Mouse (Mus musculus) ES-E14 (cell line): ENCODE results near the gene Hormad2.

ENCODE experiments used
- CHD2 ChIP-seq: IDR thresholded peaks from 2 replicates; pipeline ENCODE4 v1.6.1; 2014; ENCODE audit warnings: mild to moderate bottlenecking, low read depth, low read length, inconsistent platforms
- HCFC1 ChIP-seq: IDR thresholded peaks from 2 replicates; pipeline ENCODE4 v1.6.1; 2012; ENCODE audit warnings: low read length, inconsistent platforms, borderline replicate concordance; ENCODE audit not compliant: insufficient read depth
- MAFK ChIP-seq: IDR thresholded peaks from 2 replicates; pipeline ENCODE4 v1.6.1; 2014; ENCODE audit warnings: mild to moderate bottlenecking, low read depth, low read length, inconsistent platforms; ENCODE audit not compliant: insufficient read depth
- ZNF384 ChIP-seq: IDR thresholded peaks from 2 replicates; pipeline ENCODE4 v1.6.1; 2012; ENCODE audit warnings: low read depth, low read length, inconsistent platforms

- TF ChIP-seq MAFK (peak; percentile 82), HCFC1 (no peak), CHD2 (no peak), ZNF384 (no peak)
These were observed 130.6 kb downstream of the Hormad2 start for GRCm38 (mm10) chr11:4310324-4310723.
